Mouse (Mus musculus) hindbrain, embryonic 12.5 days (tissue): ENCODE results near the gene Fn1. TPM values are rescaled to one million over a fixed set of nuclear protein-coding genes. Genes with fewer than 3 reads are reported as not detected.

Experiments used
- ATAC-seq: fragments of 200-750 bp; cut with Nextera tagmentation; 2 replicates; pipeline ENCODE4 v1.8.0; 2017; ENCODE audit warnings: moderate TSS enrichment; ENCODE audit not compliant: low FRiP score
- H3K27ac ChIP-seq: fragments of 300-500 bp; sonication (generic); 2 replicates; pipeline ENCODE4 v1.5.1; 2016; ENCODE audit warnings: mild to moderate bottlenecking
- H3K27me3 ChIP-seq: fragments of 300-500 bp; sonication (generic); 2 replicates; pipeline ENCODE4 v1.6.1; 2016; ENCODE audit warnings: mild to moderate bottlenecking
- H3K36me3 ChIP-seq: fragments of 300-500 bp; sonication (generic); 2 replicates; pipeline ENCODE4 v1.6.1; 2016; ENCODE audit warnings: mild to moderate bottlenecking
- H3K4me1 ChIP-seq: fragments of 300-500 bp; sonication (generic); 2 replicates; pipeline ENCODE4 v1.6.1; 2016
- H3K4me2 ChIP-seq: fragments of 300-500 bp; sonication (generic); replicated peaks from 2 replicates; pipeline ENCODE4 v1.6.1; 2016; ENCODE audit warnings: mild to moderate bottlenecking
- H3K4me3 ChIP-seq: fragments of 300-500 bp; sonication (generic); 2 replicates; pipeline ENCODE4 v1.5.1; 2016; ENCODE audit warnings: mild to moderate bottlenecking
- H3K9ac ChIP-seq: fragments of 300-500 bp; sonication (generic); 2 replicates; pipeline ENCODE4 v1.6.1; 2016; ENCODE audit warnings: mild to moderate bottlenecking, moderate library complexity
- H3K9me3 ChIP-seq: fragments of 300-500 bp; sonication (generic); replicated peaks from 2 replicates; pipeline ENCODE4 v1.6.1; 2016; ENCODE audit warnings: mild to moderate bottlenecking
- WGBS: fragments of 180-500 bp; shearing (Covaris S2); methylation state at CpG from one replicate; pipeline ENCODE4 v1.1.7; 2016; 5-methylcytosine and 5-hydroxymethylcytosine counted together
- polyA plus RNA-seq: library from polyadenylated mRNA; unstranded; fragments of >200 nt; fragmentation: Nextera tagmentation; extraction: Ambion mirVana; gene quantifications from 2 replicates; pipeline ENCODE4 v1.2.1, GENCODE M21; 2016

The Fn1 gene
- polyA plus RNA-seq, 1 experiment from 2014 or later, result 147 TPM

GRCm38 (mm10) chr1:71614545-71615246, 38.3 kb downstream of the Fn1 start:
- 35% methylated on average over 8 of the region's 8 CpGs for WGBS
- peak; percentile 95 for ATAC-seq
- peaks cover 4% of the 10 kb centered on the region; the same call in 1 of the 2 replicates for H3K27me3 ChIP-seq
- peaks cover 55% of the 10 kb centered on the region for H3K36me3 ChIP-seq
- no peak overlapping the region for H3K4me3 ChIP-seq
- peak overlapping the region; percentile 69 for H3K27ac ChIP-seq
- no peak overlapping the region for H3K9ac ChIP-seq
- H3K4me1 ChIP-seq, result peaks cover 17% of the 10 kb centered on the region; the same call in 1 of the 2 replicates
- H3K9me3 ChIP-seq, result no peaks in the 10 kb centered on the region
- no peak overlapping the region for H3K4me2 ChIP-seq

- H3K36me3 ChIP-seq, result peaks cover 55% of the 10 kb centered on the region
- WGBS, result 96% methylated on average over 21 of the region's 21 CpGs
- H3K4me1 ChIP-seq, result peaks cover 17% of the 10 kb centered on the region; the same call in 1 of the 2 replicates
- H3K27me3 ChIP-seq, result peaks cover 4% of the 10 kb centered on the region; the same call in 1 of the 2 replicates
- H3K9ac ChIP-seq, result no peak overlapping the region
- no peak for ATAC-seq
- no peak overlapping the region for H3K4me2 ChIP-seq
- no peak overlapping the region for H3K27ac ChIP-seq
- no peaks in the 10 kb centered on the region for H3K9me3 ChIP-seq
- no peak overlapping the region for H3K4me3 ChIP-seq
Measured at GRCm38 (mm10) chr1:71612256-71612655, 40.7 kb downstream of the Fn1 start.

- WGBS, result 94% methylated on average over 5 of the region's 5 CpGs
- peaks cover 10% of the 10 kb centered on the region; the same call in 1 of the 2 replicates for H3K4me1 ChIP-seq
- no peak for ATAC-seq
- H3K9ac ChIP-seq, result no peak overlapping the region
- H3K4me2 ChIP-seq, result no peak overlapping the region
- peaks cover 70% of the 10 kb centered on the region for H3K36me3 ChIP-seq
- no peak overlapping the region for H3K27ac ChIP-seq
- H3K4me3 ChIP-seq, result no peak overlapping the region
- H3K27me3 ChIP-seq, result peaks cover 4% of the 10 kb centered on the region; the same call in 1 of the 2 replicates
- H3K9me3 ChIP-seq, result no peaks in the 10 kb centered on the region
Measured at GRCm38 (mm10) chr1:71609916-71610315, 43.1 kb downstream of the Fn1 start.

GRCm38 (mm10) chr1:71609057-71609775, 43.8 kb downstream of the Fn1 start:
- Histone ChIP-seq H3K4me1 (0 out of 2 replicates have a peak, but pooled peaks cover 4% of the 10 kb centered on the region), H3K9me3 (no peaks in the 10 kb centered on the region), H3K9ac (no peak overlapping the region), H3K36me3 (peaks cover 75% of the 10 kb centered on the region), H3K27me3 (peaks cover 4% of the 10 kb centered on the region; the same call in 1 of the 2 replicates), H3K4me2 (no peak overlapping the region), H3K27ac (no peak overlapping the region), H3K4me3 (no peak overlapping the region)
- 98% methylated on average over 37 of the region's 37 CpGs for WGBS
- ATAC-seq, result no peak

- Histone ChIP-seq H3K36me3 (peaks cover 74% of the 10 kb centered on the region), H3K4me1 (no peaks in the 10 kb centered on the region), H3K27ac (no peak overlapping the region), H3K4me2 (no peak overlapping the region), H3K4me3 (no peak overlapping the region), H3K27me3 (no peaks in the 10 kb centered on the region), H3K9ac (no peak overlapping the region), H3K9me3 (no peaks in the 10 kb centered on the region)
- no peak for ATAC-seq
- 95% methylated on average over 8 of the region's 8 CpGs for WGBS
Measured at GRCm38 (mm10) chr1:71606600-71607325, 46.2 kb downstream of the Fn1 start.

- no peaks in the 10 kb centered on the region for H3K4me1 ChIP-seq
- no peaks in the 10 kb centered on the region for H3K27me3 ChIP-seq
- H3K9me3 ChIP-seq, result no peaks in the 10 kb centered on the region
- WGBS, result 92% methylated on average over 2 of the region's 2 CpGs
- H3K27ac ChIP-seq, result no peak overlapping the region
- H3K4me2 ChIP-seq, result no peak overlapping the region
- no peak overlapping the region for H3K9ac ChIP-seq
- ATAC-seq, result no peak
- peaks cover 71% of the 10 kb centered on the region for H3K36me3 ChIP-seq
- no peak overlapping the region for H3K4me3 ChIP-seq
Measured at GRCm38 (mm10) chr1:71605751-71606150, 47.2 kb downstream of the Fn1 start.

GRCm38 (mm10) chr1:71595365-71595764, 57.6 kb downstream of the Fn1 start:
- H3K9me3 ChIP-seq, result no peaks in the 10 kb centered on the region
- no peak overlapping the region for H3K4me3 ChIP-seq
- H3K9ac ChIP-seq, result no peak overlapping the region
- H3K27ac ChIP-seq, result no peak overlapping the region
- no peak overlapping the region for H3K4me2 ChIP-seq
- peaks cover 71% of the 10 kb centered on the region for H3K36me3 ChIP-seq
- H3K4me1 ChIP-seq, result no peaks in the 10 kb centered on the region
- WGBS, result 95% methylated on average over 4 of the region's 4 CpGs
- no peak for ATAC-seq
- H3K27me3 ChIP-seq, result no peaks in the 10 kb centered on the region

GRCm38 (mm10) chr1:71594268-71594667, 58.7 kb downstream of the Fn1 start:
- WGBS, result 85% methylated on average over 2 of the region's 2 CpGs
- no peak overlapping the region for H3K27ac ChIP-seq
- H3K4me3 ChIP-seq, result no peak overlapping the region
- H3K27me3 ChIP-seq, result no peaks in the 10 kb centered on the region
- H3K36me3 ChIP-seq, result peaks cover 72% of the 10 kb centered on the region
- ATAC-seq, result no peak
- no peaks in the 10 kb centered on the region for H3K9me3 ChIP-seq
- H3K4me2 ChIP-seq, result no peak overlapping the region
- H3K9ac ChIP-seq, result no peak overlapping the region
- H3K4me1 ChIP-seq, result no peaks in the 10 kb centered on the region

GRCm38 (mm10) chr1:71593184-71593583, 59.8 kb downstream of the Fn1 start:
- 92% methylated on average over 9 of the region's 9 CpGs for WGBS

GRCm38 (mm10) chr1:71590038-71590437, 63.0 kb downstream of the Fn1 start:
- Histone ChIP-seq H3K4me2 (no peak overlapping the region), H3K36me3 (peaks cover 57% of the 10 kb centered on the region)
- WGBS, result 97% methylated on average over 11 of the region's 11 CpGs

More at GRCm38 (mm10) chr1:71593184-71593583, 59.8 kb downstream of the Fn1 start:
- ATAC-seq, result no peak
- H3K36me3 ChIP-seq, result peaks cover 64% of the 10 kb centered on the region
- no peak overlapping the region for H3K9ac ChIP-seq
- H3K4me2 ChIP-seq, result no peak overlapping the region
- H3K27me3 ChIP-seq, result no peaks in the 10 kb centered on the region
- no peaks in the 10 kb centered on the region for H3K4me1 ChIP-seq
- no peak overlapping the region for H3K27ac ChIP-seq
- H3K4me3 ChIP-seq, result no peak overlapping the region
- no peaks in the 10 kb centered on the region for H3K9me3 ChIP-seq

GRCm38 (mm10) chr1:71586658-71587057, 66.3 kb downstream of the Fn1 start:
- Histone ChIP-seq H3K27ac (no peak overlapping the region), H3K9me3 (no peaks in the 10 kb centered on the region), H3K4me2 (no peak overlapping the region), H3K4me1 (no peaks in the 10 kb centered on the region), H3K27me3 (no peaks in the 10 kb centered on the region), H3K9ac (no peak overlapping the region), H3K36me3 (peaks cover 43% of the 10 kb centered on the region), H3K4me3 (no peak overlapping the region)
- WGBS, result 92% methylated on average over 7 of the region's 7 CpGs
- ATAC-seq, result no peak

More at GRCm38 (mm10) chr1:71590038-71590437, 63.0 kb downstream of the Fn1 start:
- Histone ChIP-seq H3K27ac (no peak overlapping the region), H3K27me3 (no peaks in the 10 kb centered on the region), H3K9ac (no peak overlapping the region), H3K9me3 (no peaks in the 10 kb centered on the region), H3K4me3 (no peak overlapping the region), H3K4me1 (no peaks in the 10 kb centered on the region)
- no peak for ATAC-seq

GRCm38 (mm10) chr1:71583900-71584299, 69.1 kb downstream of the Fn1 start:
- Histone ChIP-seq H3K9ac (no peak overlapping the region), H3K9me3 (no peaks in the 10 kb centered on the region), H3K4me2 (no peak overlapping the region), H3K4me1 (no peaks in the 10 kb centered on the region), H3K36me3 (peaks cover 33% of the 10 kb centered on the region), H3K4me3 (no peak overlapping the region), H3K27ac (no peak overlapping the region), H3K27me3 (no peaks in the 10 kb centered on the region)
- 91% methylated on average over 7 of the region's 7 CpGs for WGBS
- ATAC-seq, result no peak
